In genomic region chr12:91892622-91893560, GRCm38 (mm10) we compare ENCODE assay signal across 26 mouse cellular contexts. TPM values are rescaled to one million over a fixed set of nuclear protein-coding genes. Genes with fewer than 3 reads are reported as not detected.
DNase-seq lines count a peak whose midpoint lies in the region; ATAC-seq and TF ChIP-seq lines count a peak whose summit lies in the region.
"Had no signal": no experiment of that assay in that cellular context is flagged by ENCODE, and none has a peak within 500 bp of the region (broad histone marks: within the 10 kb centered on the region; RNA-seq: fewer than 3 reads in every experiment).

No protein-coding gene starts in this region.

- no peak overlapping the region for H3K9ac ChIP-seq in forebrain, embryonic 15.5 days (replicated peaks)
- no peak overlapping the region for H3K9ac ChIP-seq in forebrain, embryonic 12.5 days
- H3K9ac ChIP-seq in lung, embryonic 16.5 days (ENCODE audit: low read length): no peak overlapping the region
- no peak overlapping the region for H3K9ac ChIP-seq in forebrain, postnatal 0 days
- H3K9ac ChIP-seq: embryonic facial prominence, embryonic 13.5 days; heart, embryonic 13.5 days; hindbrain, embryonic 13.5 days; intestine, embryonic 15.5 days had no signal

- H3K4me3 ChIP-seq in forebrain, embryonic 15.5 days: no peak overlapping the region
- no peak overlapping the region for H3K4me3 ChIP-seq in forebrain, embryonic 12.5 days (replicated peaks)
- no peak overlapping the region for H3K4me3 ChIP-seq in lung, embryonic 16.5 days (ENCODE audit: low read length)
- no peak overlapping the region for H3K4me3 ChIP-seq in forebrain, postnatal 0 days (ENCODE audit: low read depth, low read length)
- H3K4me3 ChIP-seq: embryonic facial prominence, embryonic 13.5 days; erythroblast, embryonic 14.5 days; gastrocnemius, adult 2 months; heart, embryonic 13.5 days; hindbrain, embryonic 10.5 days; hindbrain, embryonic 13.5 days; intestine, embryonic 15.5 days had no signal

- peaks cover 7% of the 10 kb centered on the region for H3K4me1 ChIP-seq in forebrain, embryonic 15.5 days
- H3K4me1 ChIP-seq in forebrain, embryonic 12.5 days: no peaks in the 10 kb centered on the region
- peaks cover 4% of the 10 kb centered on the region; the same call in 1 of the 2 replicates for H3K4me1 ChIP-seq in lung, embryonic 16.5 days (replicated peaks; ENCODE audit: control insufficient read depth, insufficient read depth, low read length)
- H3K4me1 ChIP-seq in forebrain, postnatal 0 days (ENCODE audit: insufficient read depth): no peaks in the 10 kb centered on the region
- H3K4me1 ChIP-seq: embryonic facial prominence, embryonic 13.5 days; heart, embryonic 13.5 days; hindbrain, embryonic 10.5 days; hindbrain, embryonic 13.5 days; intestine, embryonic 15.5 days had no signal

- no peaks in the 10 kb centered on the region for H3K27me3 ChIP-seq in forebrain, embryonic 15.5 days
- no peaks in the 10 kb centered on the region for H3K27me3 ChIP-seq in forebrain, embryonic 12.5 days
- no peaks in the 10 kb centered on the region for H3K27me3 ChIP-seq in lung, embryonic 16.5 days (ENCODE audit: control insufficient read depth, insufficient read depth, low read depth, low read length)
- H3K27me3 ChIP-seq in forebrain, postnatal 0 days (ENCODE audit: insufficient read depth, low read length): no peaks in the 10 kb centered on the region
- H3K27me3 ChIP-seq: embryonic facial prominence, embryonic 13.5 days; heart, embryonic 13.5 days; hindbrain, embryonic 13.5 days; intestine, embryonic 15.5 days had no signal

- H3K4me2 ChIP-seq in forebrain, embryonic 15.5 days (replicated peaks): no peak overlapping the region
- H3K4me2 ChIP-seq in forebrain, embryonic 12.5 days: no peak overlapping the region
- H3K4me2 ChIP-seq in lung, embryonic 16.5 days (ENCODE audit: low read depth, low read length): no peak overlapping the region
- H3K4me2 ChIP-seq in forebrain, postnatal 0 days (ENCODE audit: low read depth): no peak overlapping the region
- H3K4me2 ChIP-seq: embryonic facial prominence, embryonic 13.5 days; heart, embryonic 13.5 days; hindbrain, embryonic 13.5 days; intestine, embryonic 15.5 days had no signal

- no peaks in the 10 kb centered on the region for H3K36me3 ChIP-seq in forebrain, embryonic 15.5 days
- H3K36me3 ChIP-seq in forebrain, embryonic 12.5 days (replicated peaks): no peaks in the 10 kb centered on the region
- H3K36me3 ChIP-seq in lung, embryonic 16.5 days (ENCODE audit: control insufficient read depth, insufficient read depth, low read length): no peaks in the 10 kb centered on the region
- no peaks in the 10 kb centered on the region for H3K36me3 ChIP-seq in forebrain, postnatal 0 days (ENCODE audit: insufficient read depth)
- H3K36me3 ChIP-seq: embryonic facial prominence, embryonic 13.5 days; heart, embryonic 13.5 days; hindbrain, embryonic 10.5 days; hindbrain, embryonic 13.5 days; intestine, embryonic 15.5 days had no signal

- peak; percentile 92 for ATAC-seq in forebrain, embryonic 15.5 days (replicated peaks)
- ATAC-seq in forebrain, embryonic 12.5 days (ENCODE audit: low FRiP score): no peak
- ATAC-seq in lung, embryonic 16.5 days (ENCODE audit: low read depth): 0 out of 2 replicates have a peak, but pooled peaks have one; percentile 36
- peak; percentile 27; the same call in 1 of the 2 replicates for ATAC-seq in forebrain, postnatal 0 days
- ATAC-seq: CD4-positive, CD25-positive, alpha-beta regulatory T cell, adult 4 months; hindbrain, embryonic 16.5 days; intestine, embryonic 15.5 days had no signal

- DNase-seq in lung, postnatal 10 days: no peak
- DNase-seq in brain, embryonic 18.5 days (ENCODE audit: low read depth, low spot score): peak; percentile 32
- DNase-seq in forebrain, postnatal 0 days: peak; percentile 53
- DNase-seq in cerebellum, adult 11-12 months: no peak
- DNase-seq: adrenal gland, adult 2 months; adrenal gland, postnatal 14 days; cerebellum, adult 2 months; cerebellum, adult 9-11 months; cerebellum, postnatal 25 days; gastrocnemius, adult 2 months; gastrocnemius, postnatal 14 days; heart, adult 18-20 months; heart, postnatal 36 days; kidney, adult 11 months; kidney, adult 8-10 months had no signal

- no peak overlapping the region for H3K27ac ChIP-seq in forebrain, embryonic 15.5 days (replicated peaks)
- H3K27ac ChIP-seq in forebrain, embryonic 12.5 days: no peak overlapping the region
- H3K27ac ChIP-seq in lung, embryonic 16.5 days (ENCODE audit: low read length): no peak overlapping the region
- H3K27ac ChIP-seq in forebrain, postnatal 0 days (ENCODE audit: low read depth, low read length): no peak overlapping the region
- H3K27ac ChIP-seq: embryonic facial prominence, embryonic 13.5 days; gastrocnemius, adult 2 months; heart, embryonic 13.5 days; hindbrain, embryonic 10.5 days; hindbrain, embryonic 13.5 days; intestine, embryonic 15.5 days had no signal

- 24% methylated on average over 9 of the region's 9 CpGs for WGBS in forebrain, embryonic 15.5 days
- WGBS in forebrain, embryonic 12.5 days: 71% methylated on average over 9 of the region's 9 CpGs
- WGBS in lung, embryonic 16.5 days: 53% methylated on average over 9 of the region's 9 CpGs
- WGBS in forebrain, postnatal 0 days: 24% methylated on average over 9 of the region's 9 CpGs

- no peaks in the 10 kb centered on the region for H3K9me3 ChIP-seq in forebrain, embryonic 15.5 days
- H3K9me3 ChIP-seq in forebrain, embryonic 12.5 days: no peaks in the 10 kb centered on the region
- no peaks in the 10 kb centered on the region for H3K9me3 ChIP-seq in lung, embryonic 16.5 days (ENCODE audit: control insufficient read depth, low read length)
- H3K9me3 ChIP-seq in forebrain, postnatal 0 days (ENCODE audit: low read length): no peaks in the 10 kb centered on the region
- H3K9me3 ChIP-seq: embryonic facial prominence, embryonic 13.5 days; heart, embryonic 13.5 days; hindbrain, embryonic 10.5 days; hindbrain, embryonic 13.5 days; intestine, embryonic 15.5 days had no signal

- TF ChIP-seq CTCF in forebrain, postnatal 0 days (IDR thresholded peaks at IDR 0.05; ENCODE audit: low read depth): no peak

RNA-seq across cellular contexts. Expression of gene Sel1l, which starts 43.9 kb away (rescaled TPM):
- polyA plus RNA-seq in forebrain, embryonic 15.5 days (2015; fragmentation: Nextera tagmentation; extraction: Ambion mirVana): 109 and 110 TPM in 2 replicates
- 67.0 and 69.7 TPM in 2 replicates for polyA plus RNA-seq in forebrain, embryonic 12.5 days (2016; fragmentation: Nextera tagmentation; extraction: Ambion mirVana)
- 105 and 106 TPM in 2 replicates for polyA plus RNA-seq in lung, embryonic 16.5 days (2015; fragmentation: Nextera tagmentation; extraction: Ambion mirVana)
- 65.2 and 73.4 TPM in 2 replicates for total RNA-seq in forebrain, postnatal 0 days (2014; rRNA removed)
- polyA plus RNA-seq in forebrain, postnatal 0 days (2015; fragmentation: Nextera tagmentation; extraction: Ambion mirVana): 59.4 and 95.9 TPM in 2 replicates

Comparison
In these comparisons a context has a peak if more than half of its experiments do, and no peak if none do; other contexts are left out.
1. DNase-seq: peak in brain, embryonic 18.5 days (single experiment) and forebrain, postnatal 0 days (single experiment); none in lung, postnatal 10 days (single experiment) and cerebellum, adult 11-12 months (single experiment).